Mouse (Mus musculus) urinary bladder, postnatal 25 days (tissue): ENCODE measurements around the gene Rps28.

Experiments
- DNase-seq: peaks from one replicate; pipeline ENCODE4 v3.0.0; 2022; ENCODE audit warnings: low spot score

Rps28 gene

GRCm38 (mm10) chr17:33812475-33812874 lies 11.9 kb downstream of the Rps28 start:
- DNase-seq: no peak

DNA sequence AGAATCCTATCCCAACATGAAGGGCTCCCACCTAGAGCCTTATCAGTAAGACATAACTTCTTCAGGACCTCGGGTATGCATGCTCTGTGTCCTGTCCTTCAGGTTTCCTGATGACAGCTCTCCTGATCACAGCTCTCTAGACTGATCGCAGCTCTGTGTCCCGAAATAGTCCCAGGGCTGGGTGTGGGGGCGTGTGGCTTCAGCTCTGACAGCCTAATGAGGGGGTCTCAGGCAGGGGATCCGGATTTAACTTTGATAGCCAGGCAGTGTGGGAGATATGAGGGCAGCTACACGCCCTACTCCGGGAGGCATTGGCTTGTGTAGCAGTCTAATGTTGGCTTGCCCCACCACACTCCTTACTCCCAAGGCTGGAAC lies 13.2 kb downstream of the Rps28 start:
- no peak for DNase-seq

DNA sequence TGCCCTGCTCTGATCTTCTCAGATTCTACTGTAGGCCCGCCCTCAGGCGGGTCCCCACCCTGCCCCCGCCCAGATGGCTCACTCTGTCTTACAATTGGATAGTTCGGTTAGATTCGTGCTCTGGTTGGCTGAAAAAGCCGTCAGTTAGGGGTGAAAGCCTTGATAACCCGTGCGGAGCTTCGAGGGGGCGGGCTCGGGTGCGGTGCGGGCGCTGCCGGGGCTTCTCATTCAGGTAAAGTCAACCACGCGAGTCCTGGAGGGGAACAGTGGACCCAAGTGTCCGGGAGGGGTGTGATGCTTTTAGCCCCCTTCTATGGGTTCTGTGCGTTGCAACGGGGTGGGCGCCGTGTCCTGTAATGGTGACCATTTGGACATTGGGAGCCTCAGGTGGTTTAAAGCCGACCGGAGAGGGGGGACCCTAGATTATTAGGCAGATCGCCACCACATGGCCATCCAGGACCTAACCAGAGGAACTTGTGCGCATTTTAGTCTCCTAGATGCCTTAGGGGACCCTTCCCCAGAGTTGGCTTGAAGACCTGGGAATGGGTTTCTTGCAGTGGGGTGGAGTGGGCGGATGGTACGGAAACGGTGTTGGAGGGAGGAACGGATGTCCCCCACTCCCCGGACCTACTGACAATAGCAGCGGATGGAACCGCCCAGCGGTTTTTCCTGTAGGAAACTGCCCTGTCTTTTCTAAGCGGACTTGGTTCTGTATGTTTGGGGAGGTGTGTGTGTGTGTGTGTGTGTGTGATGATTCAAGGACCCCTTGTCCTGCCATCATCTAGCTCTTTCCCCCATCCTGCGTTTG lies 13.8 kb downstream of the Rps28 start, which contains the start of gene Kank3:
TSS of gene Kank3 (plus strand) at position 186 of the 808 bp plus-strand sequence.
- DNase-seq: peak; percentile 93

DNA sequence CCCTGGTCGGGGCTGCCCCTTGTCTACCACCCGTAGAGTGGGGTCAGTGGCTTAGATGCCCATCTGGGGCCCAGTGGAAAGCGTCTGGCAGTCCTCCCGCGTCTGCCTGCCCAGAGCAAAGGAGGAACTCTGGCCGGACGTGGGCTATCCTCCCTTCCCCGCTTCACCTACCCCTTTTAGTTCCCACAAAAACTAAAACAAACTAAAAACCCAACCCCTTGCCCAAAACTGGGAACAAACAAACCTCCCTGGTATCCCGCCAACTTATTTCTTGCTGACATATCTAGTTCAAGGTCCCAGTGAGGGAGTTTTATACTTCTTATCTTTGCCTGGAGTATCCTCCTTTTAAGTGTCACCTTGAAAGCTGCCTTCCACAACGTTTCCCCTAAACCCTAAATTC lies 16.2 kb downstream of the Rps28 start:
- DNase-seq: no peak

DNA sequence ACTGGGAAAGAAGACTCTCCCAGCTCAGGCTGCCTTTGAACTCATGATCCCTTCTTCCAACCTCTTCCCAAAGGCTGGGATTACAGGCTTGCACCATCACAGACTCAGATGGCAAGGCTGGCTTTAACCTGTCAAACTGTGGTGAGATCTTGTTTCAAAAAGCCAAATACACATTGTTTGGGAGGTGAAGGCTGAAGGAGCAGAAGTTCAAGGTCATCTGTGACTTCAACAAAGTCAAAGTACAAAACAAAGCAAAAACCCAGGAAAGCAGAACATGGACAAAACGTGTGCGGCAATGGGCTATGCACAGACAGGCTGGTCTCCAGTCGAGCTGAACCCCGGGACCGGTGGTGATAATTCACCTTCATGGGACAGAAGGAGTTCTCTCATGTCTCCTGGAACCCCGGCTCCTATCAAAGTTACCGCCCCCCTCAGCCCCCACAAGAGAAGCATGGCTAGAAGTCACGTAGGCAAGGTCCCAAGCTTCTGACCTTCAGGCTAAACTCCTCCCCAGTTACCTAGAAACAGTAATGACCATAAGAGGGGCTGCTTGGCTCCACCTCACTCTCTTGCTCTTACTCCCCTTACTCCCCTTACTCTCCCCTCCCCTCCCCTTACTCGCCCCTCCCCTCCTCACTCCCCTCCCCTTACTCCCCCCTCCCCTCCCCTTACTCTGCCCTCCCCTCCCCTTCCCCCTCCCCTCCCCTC lies 17.0 kb downstream of the Rps28 start:
- DNase-seq: no peak

DNA sequence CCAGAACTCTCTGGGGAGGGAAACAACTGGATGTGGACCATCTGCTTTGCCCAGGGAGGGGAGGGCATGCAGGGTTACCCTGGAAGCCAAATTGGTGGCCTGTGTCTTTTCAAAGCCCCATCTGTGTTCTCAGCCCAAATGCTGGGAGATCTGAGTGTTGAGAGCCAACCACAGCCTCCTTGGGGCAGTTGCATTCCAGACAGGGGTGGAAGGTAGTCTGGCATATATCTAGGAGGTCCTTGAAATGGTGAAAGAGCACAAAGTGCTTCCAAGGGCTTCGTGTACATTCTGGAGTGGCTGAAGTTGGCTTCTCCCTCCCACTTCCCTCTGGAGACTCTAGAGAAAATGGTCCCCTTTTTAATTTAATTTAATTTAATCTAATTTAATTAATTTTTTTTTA lies 19.6 kb downstream of the Rps28 start:
- no peak for DNase-seq

DNA sequence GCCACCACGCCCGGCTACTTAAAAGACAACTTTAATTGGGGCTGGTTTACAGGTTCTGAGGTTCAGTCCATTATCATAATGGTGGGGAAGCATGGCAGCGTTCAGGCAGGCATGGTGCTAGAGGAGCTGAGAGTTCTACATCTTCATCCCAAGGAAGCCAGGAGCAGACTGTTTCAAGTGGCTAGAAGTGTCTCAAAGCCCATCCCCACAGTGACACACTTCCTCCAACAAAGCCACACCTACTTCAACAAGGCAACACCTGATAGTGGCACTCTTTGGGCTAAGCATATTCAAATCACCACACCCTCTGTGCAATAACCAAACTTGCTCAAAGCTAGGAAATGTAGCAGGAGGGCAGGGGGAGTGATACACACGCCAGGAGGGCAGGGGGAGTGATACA lies 20.2 kb downstream of the Rps28 start:
- no peak for DNase-seq

DNA sequence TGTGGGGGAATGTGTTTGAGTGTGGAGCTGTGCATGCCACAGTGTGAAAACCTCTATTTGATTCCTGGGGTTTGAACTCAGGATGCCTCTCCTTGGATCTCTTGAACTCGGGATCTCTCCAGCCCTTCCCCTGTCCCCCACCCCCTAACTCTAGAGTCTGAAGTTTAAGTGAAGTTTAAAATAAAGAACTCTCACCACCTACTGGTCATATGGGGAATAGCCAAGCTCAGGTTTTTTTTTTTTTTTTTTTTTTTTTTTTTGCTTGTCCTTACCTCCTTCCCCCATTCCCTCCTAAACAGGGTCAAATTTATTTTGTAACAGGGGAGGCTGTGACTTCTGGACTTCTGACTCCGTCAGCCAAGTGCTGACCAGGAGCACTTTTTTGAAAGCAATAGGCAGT lies 22.1 kb downstream of the Rps28 start:
- no peak for DNase-seq

GRCm38 (mm10) chr17:33799277-33799676 lies 25.1 kb downstream of the Rps28 start:
- no peak for DNase-seq

- DNase-seq: no peak
These were observed 26.1 kb downstream of the Rps28 start for GRCm38 (mm10) chr17:33798306-33798705.

- DNase-seq: no peak
These were observed 35.6 kb downstream of the Rps28 start for GRCm38 (mm10) chr17:33788732-33789131.

GRCm38 (mm10) chr17:33786375-33786774 lies 38.0 kb downstream of the Rps28 start:
- no peak for DNase-seq

DNA sequence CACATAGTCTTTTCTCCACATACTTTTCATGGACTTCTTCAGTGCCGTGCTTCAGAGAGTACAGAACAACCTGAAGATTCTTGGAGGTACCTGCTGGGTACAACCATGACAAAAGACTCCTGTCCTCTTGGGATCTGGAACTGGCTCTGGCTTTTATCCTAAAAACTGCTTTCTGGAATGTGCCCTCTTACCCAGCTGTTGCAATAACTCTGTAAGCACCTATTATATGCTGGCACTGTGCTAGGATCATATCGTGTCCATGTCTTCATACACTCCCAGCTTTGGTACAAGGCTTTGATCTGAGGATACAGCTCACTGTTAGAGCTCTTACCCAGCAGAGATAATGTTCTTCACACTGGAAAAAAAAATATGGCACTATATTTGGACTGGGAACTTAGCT lies 39.4 kb downstream of the Rps28 start:
- DNase-seq: no peak

GRCm38 (mm10) chr17:33783408-33783807 lies 41.0 kb downstream of the Rps28 start:
- DNase-seq: peak; percentile 79

DNA sequence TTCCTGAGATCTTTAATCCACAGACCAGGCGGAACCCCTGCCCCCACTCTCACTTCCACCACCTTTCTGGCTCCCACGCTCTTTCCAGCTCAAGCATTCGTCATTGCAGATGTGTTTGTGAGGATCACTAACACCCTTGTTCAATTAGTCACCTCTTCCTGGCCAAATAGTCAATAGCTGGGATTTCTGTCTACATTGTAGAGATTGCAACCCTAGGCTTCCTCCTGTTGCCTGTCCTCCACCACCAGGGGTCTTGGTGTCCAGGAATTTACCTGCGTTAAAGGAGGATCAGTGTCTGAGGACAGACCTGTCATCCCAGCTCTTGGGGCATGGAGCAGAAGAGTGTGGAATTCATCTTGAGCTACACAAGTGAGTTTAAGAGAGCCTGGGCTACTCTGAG lies 42.3 kb downstream of the Rps28 start:
- DNase-seq: no peak

DNA sequence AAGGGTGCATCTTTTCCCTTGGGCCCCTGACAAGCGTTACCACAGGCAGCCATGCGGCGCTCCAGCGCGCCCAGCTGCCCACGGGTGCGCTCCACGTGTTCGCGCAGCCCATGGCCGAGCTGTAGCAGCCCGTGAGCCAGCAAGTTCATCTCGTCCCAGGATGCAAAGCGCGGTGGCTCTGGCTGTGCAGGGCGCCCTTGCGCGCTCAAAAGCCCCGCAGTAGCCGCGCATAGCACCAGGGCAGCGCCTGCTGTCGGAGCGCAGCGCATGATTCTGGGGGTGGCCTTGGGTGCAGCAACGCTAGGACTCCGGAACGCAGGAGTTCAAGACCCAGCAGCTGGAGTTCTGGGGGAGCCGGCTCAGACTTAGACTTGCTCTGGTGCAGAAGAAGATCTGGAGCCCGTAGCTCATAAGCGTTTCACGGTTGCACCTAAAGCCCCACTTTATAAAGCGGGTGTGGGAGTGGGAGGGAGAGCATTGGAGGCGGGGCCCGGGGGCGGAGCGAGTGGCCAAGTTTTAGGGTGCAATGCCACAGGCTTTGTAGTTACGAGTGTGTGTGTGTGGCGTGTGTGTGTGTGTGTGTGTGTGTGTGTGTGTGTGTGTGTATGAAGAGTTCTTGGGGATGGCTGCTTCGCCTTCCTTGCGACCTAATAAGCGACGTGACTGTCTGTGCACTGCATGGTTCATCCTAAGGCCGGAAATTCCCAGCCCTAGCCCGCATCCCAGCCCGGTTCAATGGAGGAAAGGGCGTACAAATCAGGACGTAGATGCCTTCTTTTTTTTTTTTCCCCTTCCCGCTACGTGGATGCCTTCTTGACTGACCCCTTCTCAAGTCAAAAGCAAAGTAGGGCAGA lies 43.0 kb downstream of the Rps28 start, which contains the start of gene Angptl4:
TSS of gene Angptl4 (minus strand) at position 707 of the 854 bp plus-strand sequence.
- peak; percentile 55 for DNase-seq

- DNase-seq: peak; percentile 37
These were observed 43.9 kb downstream of the Rps28 start for GRCm38 (mm10) chr17:33780431-33780830.

DNA sequence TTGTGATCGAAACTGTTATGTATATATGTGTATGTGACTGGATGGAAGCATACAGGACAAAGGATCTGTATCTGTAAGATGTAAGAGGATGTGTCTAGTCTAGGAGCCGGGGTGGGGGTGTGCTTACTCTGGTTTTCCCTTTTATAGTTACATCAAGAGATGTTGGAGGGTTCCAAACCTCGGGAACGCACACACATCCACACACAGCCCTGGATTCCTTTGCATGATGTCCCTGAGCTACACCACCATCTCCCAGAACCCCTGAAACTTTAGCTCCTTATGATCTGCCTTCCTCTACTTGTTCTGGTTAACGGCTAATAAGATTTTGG lies 44.4 kb downstream of the Rps28 start:
- DNase-seq: no peak

DNA sequence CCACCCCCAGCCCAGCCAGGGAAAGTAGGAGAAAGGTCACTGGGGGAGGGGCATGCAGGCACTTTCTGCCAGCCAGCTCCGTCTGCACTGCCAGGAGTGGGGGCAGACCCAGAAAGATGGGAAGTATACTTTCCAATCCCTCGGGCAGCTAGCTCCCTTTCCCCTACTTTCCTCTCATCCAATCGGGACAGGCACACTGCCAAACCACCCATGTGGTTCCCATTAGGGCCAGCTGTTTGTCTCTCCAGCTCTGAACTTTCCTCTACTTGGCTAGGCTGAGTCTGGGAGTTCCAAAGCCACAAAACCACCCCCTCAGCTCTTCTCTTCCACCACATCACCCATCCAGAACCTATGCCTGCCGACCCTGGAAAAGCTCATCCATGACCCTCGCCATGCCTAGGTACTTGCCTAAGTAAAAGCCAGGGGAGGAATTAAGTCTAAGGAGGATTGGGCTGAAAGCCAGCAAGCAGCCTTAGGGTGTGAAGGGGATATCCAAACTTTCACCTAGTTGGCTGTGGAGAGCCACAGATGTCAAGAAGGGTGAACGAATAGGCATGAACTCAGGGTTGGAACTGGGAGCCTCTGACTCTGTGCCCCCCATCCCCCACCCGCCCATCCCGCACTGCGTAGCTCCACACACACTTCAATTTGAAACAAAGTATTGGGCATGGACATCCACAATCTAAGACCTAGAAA lies 44.9 kb downstream of the Rps28 start:
- DNase-seq: peak; percentile 87

GRCm38 (mm10) chr17:33775287-33775686 lies 49.1 kb downstream of the Rps28 start:
- DNase-seq: no peak

GRCm38 (mm10) chr17:33774573-33775155 lies 49.7 kb downstream of the Rps28 start:
- no peak for DNase-seq
